ENCODE assay signal across 33 mouse cellular contexts in the genomic region with DNA sequence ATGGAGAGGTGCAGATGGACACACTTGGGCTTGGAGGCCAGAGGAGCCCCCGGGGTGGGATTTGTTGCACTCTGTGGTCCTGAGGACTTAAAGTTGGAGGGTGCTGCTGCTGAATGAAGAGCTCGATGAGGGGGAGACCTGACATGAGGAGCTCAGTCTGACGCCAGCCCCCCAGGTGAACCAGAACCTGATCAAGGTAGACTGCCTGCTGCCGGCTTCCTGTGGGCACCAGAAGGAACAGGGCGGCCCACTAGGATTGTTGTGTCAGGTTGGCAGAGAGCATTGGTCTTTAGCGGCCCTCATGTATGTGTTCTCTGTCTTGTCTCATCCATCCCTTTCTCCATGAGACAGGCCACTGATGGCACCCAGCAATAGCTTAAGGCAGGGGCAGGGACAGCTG. TPM values are rescaled to one million over a fixed set of nuclear protein-coding genes. Genes with fewer than 3 reads are reported as not detected.
DNase-seq lines count a peak whose midpoint lies in the region; ATAC-seq and TF ChIP-seq lines count a peak whose summit lies in the region.
"Had no signal": no experiment of that assay in that cellular context is flagged by ENCODE, and none has a peak within 500 bp of the region (broad histone marks: within the 10 kb centered on the region; RNA-seq: fewer than 3 reads in every experiment).

No protein-coding gene starts in this region.

- ATAC-seq in hindbrain, embryonic 14.5 days (ENCODE audit: low FRiP score), result no peak
- no peak for ATAC-seq in embryonic facial prominence, embryonic 12.5 days (ENCODE audit: insufficient number of reproducible peaks, insufficient read depth, low FRiP score, low TSS enrichment)
- ATAC-seq: CD4-positive, CD25-positive, alpha-beta regulatory T cell, adult 4 months; forebrain, embryonic 13.5 days; forebrain, postnatal 0 days; hindbrain, postnatal 0 days; inflammation-experienced regulatory T-cells, adult 6 months had no signal

- no peak overlapping the region for H3K4me2 ChIP-seq in hindbrain, embryonic 14.5 days (replicated peaks)
- H3K4me2 ChIP-seq in embryonic facial prominence, embryonic 12.5 days (replicated peaks), result no peak overlapping the region
- H3K4me2 ChIP-seq: heart, embryonic 13.5 days had no signal

- TF ChIP-seq POLR2A in spleen, adult 2 months (IDR thresholded peaks at IDR 0.05; ENCODE audit: low read depth, low read length), result no peak

- no peak overlapping the region for H3K27ac ChIP-seq in hindbrain, embryonic 10.5 days
- H3K27ac ChIP-seq in hindbrain, embryonic 14.5 days, result no peak overlapping the region
- H3K27ac ChIP-seq in spleen, adult 2 months (ENCODE audit: insufficient read depth, low read length), result peak overlapping the region; percentile 43
- H3K27ac ChIP-seq in embryonic facial prominence, embryonic 12.5 days, result no peak overlapping the region
- H3K27ac ChIP-seq: embryonic facial prominence, embryonic 13.5 days; forebrain, embryonic 13.5 days; gastrocnemius, adult 2 months; heart, adult 2 months; heart, embryonic 10.5 days; heart, embryonic 13.5 days; hindbrain, embryonic 13.5 days; hindbrain, postnatal 0 days had no signal

- no peaks in the 10 kb centered on the region for H3K27me3 ChIP-seq in hindbrain, embryonic 10.5 days (ENCODE audit: insufficient read depth, poor library complexity, severe bottlenecking)
- H3K27me3 ChIP-seq in hindbrain, embryonic 14.5 days (ENCODE audit: control insufficient read depth, insufficient read depth, low read length), result no peaks in the 10 kb centered on the region
- no peaks in the 10 kb centered on the region for H3K27me3 ChIP-seq in spleen, adult 2 months (ENCODE audit: control insufficient read depth, insufficient read depth, low read length)
- H3K27me3 ChIP-seq in embryonic facial prominence, embryonic 12.5 days, result no peaks in the 10 kb centered on the region
- H3K27me3 ChIP-seq: embryonic facial prominence, embryonic 13.5 days; forebrain, embryonic 13.5 days; hindbrain, embryonic 13.5 days had no signal

- no peak for TF ChIP-seq CTCF in spleen, adult 2 months (IDR thresholded peaks at IDR 0.05; ENCODE audit: extremely low read depth, insufficient read depth, insufficient read length, insufficient replicate concordance)

- DNase-seq in hindbrain, embryonic 10.5 days (ENCODE audit: low spot score), result no peak
- DNase-seq in hindbrain, embryonic 14.5 days (ENCODE audit: low spot score), result no peak
- DNase-seq in spleen, adult 2 months (ENCODE audit: low read depth in 1 of 2, low spot score in 2 of 2), result no peak
- DNase-seq in spleen, postnatal 14 days (ENCODE audit: low spot score in 2 of 2), result no peak
- DNase-seq in thymus, postnatal 25 days, result peak; percentile 44
- no peak for DNase-seq in cerebellum, adult 9-11 months
- DNase-seq in gastrocnemius, postnatal 25 days, result no peak
- DNase-seq: adrenal gland, adult 2 months; adrenal gland, postnatal 14 days; cerebellum, adult 11 months; cerebellum, adult 2 months; cerebellum, postnatal 10 days; cerebellum, postnatal 36 days; forebrain, postnatal 0 days; gastrocnemius, adult 2 months; gastrocnemius, postnatal 14 days; heart, adult 2 months had no signal

- peaks cover 53% of the 10 kb centered on the region for H3K36me3 ChIP-seq in hindbrain, embryonic 10.5 days
- peaks cover 45% of the 10 kb centered on the region for H3K36me3 ChIP-seq in hindbrain, embryonic 14.5 days (replicated peaks; ENCODE audit: control insufficient read depth, insufficient read depth)
- H3K36me3 ChIP-seq in spleen, adult 2 months (ENCODE audit: control insufficient read depth, insufficient read depth, low read length), result peaks cover 4% of the 10 kb centered on the region
- H3K36me3 ChIP-seq in embryonic facial prominence, embryonic 12.5 days, result peaks cover 40% of the 10 kb centered on the region

- H3K9me3 ChIP-seq in hindbrain, embryonic 10.5 days, result no peaks in the 10 kb centered on the region
- no peaks in the 10 kb centered on the region for H3K9me3 ChIP-seq in hindbrain, embryonic 14.5 days (ENCODE audit: control insufficient read depth, low read length)
- no peaks in the 10 kb centered on the region for H3K9me3 ChIP-seq in embryonic facial prominence, embryonic 12.5 days
- H3K9me3 ChIP-seq: embryonic facial prominence, embryonic 13.5 days; forebrain, embryonic 13.5 days; heart, embryonic 10.5 days; heart, embryonic 13.5 days; hindbrain, embryonic 13.5 days had no signal

- 98% methylated on average over 6 of the region's 6 CpGs for WGBS in hindbrain, embryonic 10.5 days
- WGBS in hindbrain, embryonic 14.5 days, result 95% methylated on average over 6 of the region's 6 CpGs
- WGBS in spleen, adult 2 months, result 91% methylated on average over 6 of the region's 6 CpGs
- 96% methylated on average over 6 of the region's 6 CpGs for WGBS in embryonic facial prominence, embryonic 12.5 days

- peaks cover 65% of the 10 kb centered on the region for H3K4me1 ChIP-seq in hindbrain, embryonic 10.5 days (replicated peaks)
- peaks cover 24% of the 10 kb centered on the region for H3K4me1 ChIP-seq in hindbrain, embryonic 14.5 days (replicated peaks; ENCODE audit: control insufficient read depth, insufficient read depth, low read length)
- H3K4me1 ChIP-seq in spleen, adult 2 months (ENCODE audit: control insufficient read depth, insufficient read depth, insufficient read length), result no peaks in the 10 kb centered on the region; the same call in 1 of the 2 replicates
- peaks cover 15% of the 10 kb centered on the region for H3K4me1 ChIP-seq in embryonic facial prominence, embryonic 12.5 days

- H3K9ac ChIP-seq in hindbrain, embryonic 14.5 days, result no peak overlapping the region
- peak overlapping the region; percentile 15; the same call in 1 of the 2 replicates for H3K9ac ChIP-seq in embryonic facial prominence, embryonic 12.5 days
- H3K9ac ChIP-seq: embryonic facial prominence, embryonic 13.5 days; forebrain, postnatal 0 days; heart, embryonic 13.5 days; hindbrain, embryonic 13.5 days had no signal

- peak overlapping the region; percentile 23; the same call in 1 of the 2 replicates for H3K4me3 ChIP-seq in hindbrain, embryonic 10.5 days
- no peak overlapping the region for H3K4me3 ChIP-seq in hindbrain, embryonic 14.5 days (replicated peaks; ENCODE audit: low read length)
- H3K4me3 ChIP-seq in spleen, adult 2 months (ENCODE audit: extremely low read depth, insufficient read depth, insufficient read length), result no peak overlapping the region
- no peak overlapping the region for H3K4me3 ChIP-seq in embryonic facial prominence, embryonic 12.5 days
- H3K4me3 ChIP-seq: embryonic facial prominence, embryonic 13.5 days; erythroblast, embryonic 14.5 days; gastrocnemius, adult 2 months; heart, adult 2 months; heart, embryonic 10.5 days; heart, embryonic 13.5 days; hindbrain, embryonic 13.5 days had no signal

RNA-seq across cellular contexts. Expression of a gene that starts 2.2 kb away (rescaled TPM):
- 228 and 253 TPM in 2 replicates for polyA plus RNA-seq in hindbrain, embryonic 10.5 days (2016; fragmentation: Nextera tagmentation; extraction: Ambion mirVana)
- polyA plus RNA-seq in hindbrain, embryonic 14.5 days (2014; fragmentation: Nextera tagmentation; extraction: Ambion mirVana), result 196 and 222 TPM in 2 replicates
- 42.8 and 48.3 TPM in 2 replicates for polyA plus RNA-seq in spleen, adult 2 months (2012; rRNA removed)
- 170 and 181 TPM in 2 replicates for polyA plus RNA-seq in embryonic facial prominence, embryonic 12.5 days (2016; fragmentation: Nextera tagmentation; extraction: Ambion mirVana)
- 10 to 100 TPM; 86.6 to 96.1 TPM for total RNA-seq in gastrocnemius, postnatal 25 days (2021)

RNA-seq across cellular contexts. Expression of a gene that starts 14.0 kb away (rescaled TPM):
- polyA plus RNA-seq in hindbrain, embryonic 10.5 days (2016; fragmentation: Nextera tagmentation; extraction: Ambion mirVana), result 878 and 961 TPM in 2 replicates
- 897 and 1,000 TPM in 2 replicates for polyA plus RNA-seq in hindbrain, embryonic 14.5 days (2014; fragmentation: Nextera tagmentation; extraction: Ambion mirVana)
- 34.5 and 40.4 TPM in 2 replicates for polyA plus RNA-seq in spleen, adult 2 months (2012; rRNA removed)
- polyA plus RNA-seq in embryonic facial prominence, embryonic 12.5 days (2016; fragmentation: Nextera tagmentation; extraction: Ambion mirVana), result 867 and 893 TPM in 2 replicates
- 100 to 1,000 TPM; 909 to 922 TPM for total RNA-seq in gastrocnemius, postnatal 25 days (2021)

RNA-seq across cellular contexts. Expression of a gene that starts 14.2 kb away (rescaled TPM):
- 15.0 and 20.1 TPM in 2 replicates for polyA plus RNA-seq in hindbrain, embryonic 10.5 days (2016; fragmentation: Nextera tagmentation; extraction: Ambion mirVana)
- 31.3 and 32.3 TPM in 2 replicates for polyA plus RNA-seq in hindbrain, embryonic 14.5 days (2014; fragmentation: Nextera tagmentation; extraction: Ambion mirVana)
- polyA plus RNA-seq in spleen, adult 2 months (2012; rRNA removed), result 21.8 and 24.5 TPM in 2 replicates
- polyA plus RNA-seq in embryonic facial prominence, embryonic 12.5 days (2016; fragmentation: Nextera tagmentation; extraction: Ambion mirVana), result 24.5 and 26.1 TPM in 2 replicates
- total RNA-seq in gastrocnemius, postnatal 25 days (2021), result 10 to 100 TPM; 13.4 to 14.4 TPM

RNA-seq across cellular contexts. Expression of a gene that starts 24.0 kb away (rescaled TPM):
- 16.1 and 21.4 TPM in 2 replicates for polyA plus RNA-seq in hindbrain, embryonic 10.5 days (2016; fragmentation: Nextera tagmentation; extraction: Ambion mirVana)
- polyA plus RNA-seq in hindbrain, embryonic 14.5 days (2014; fragmentation: Nextera tagmentation; extraction: Ambion mirVana), result 25.7 and 28.5 TPM in 2 replicates
- polyA plus RNA-seq in spleen, adult 2 months (2012; rRNA removed), result 7.0 and 8.4 TPM in 2 replicates
- 19.7 and 20.6 TPM in 2 replicates for polyA plus RNA-seq in embryonic facial prominence, embryonic 12.5 days (2016; fragmentation: Nextera tagmentation; extraction: Ambion mirVana)
- total RNA-seq in gastrocnemius, postnatal 25 days (2021), result 1 to 10 TPM; 3.1 to 4.0 TPM
- polyA plus RNA-seq: CD4-positive, CD25-positive, alpha-beta regulatory T cell, adult 4 months; inflammation-experienced regulatory T-cells, adult 6 months had no signal

RNA-seq across cellular contexts. Expression of a gene that starts 34.6 kb away (rescaled TPM):
- 0.08 and 0.16 TPM in 2 replicates for polyA plus RNA-seq in hindbrain, embryonic 10.5 days (2016; fragmentation: Nextera tagmentation; extraction: Ambion mirVana)
- polyA plus RNA-seq in hindbrain, embryonic 14.5 days (2014; fragmentation: Nextera tagmentation; extraction: Ambion mirVana), result not detected in 2 replicates
- polyA plus RNA-seq in spleen, adult 2 months (2012; rRNA removed), result not detected in 2 replicates
- polyA plus RNA-seq in embryonic facial prominence, embryonic 12.5 days (2016; fragmentation: Nextera tagmentation; extraction: Ambion mirVana), result not detected in 2 replicates
- not detected for total RNA-seq in gastrocnemius, postnatal 25 days (2021)
- total RNA-seq: adrenal gland, postnatal 14 days; adrenal gland, postnatal 4 days; forebrain, postnatal 0 days; gastrocnemius, adult 2 months; gastrocnemius, postnatal 14 days; heart, postnatal 25 days; hematopoietic stem cell, adult 5-6 weeks; hindbrain, postnatal 0 days; MEL had no signal
- polyA plus RNA-seq: C2C12; CD4-positive, CD25-positive, alpha-beta regulatory T cell, adult 4 months; cortical plate, adult 2 months; erythroblast, embryonic 14.5 days; forebrain, embryonic 13.5 days; forebrain, postnatal 0 days; hindbrain, embryonic 13.5 days; inflammation-experienced regulatory T-cells, adult 6 months had no signal

Comparison
In these comparisons a context has a peak if more than half of its experiments do, and no peak if none do; other contexts are left out.
1. RNA of a gene that starts 14.0 kb away (polyA plus RNA-seq): 897 to 1,000 TPM in hindbrain, embryonic 14.5 days, 878 to 961 TPM in hindbrain, embryonic 10.5 days and 867 to 893 TPM in embryonic facial prominence, embryonic 12.5 days; 34.5 to 40.4 TPM in spleen, adult 2 months; every median in the first group is over 10 times any median in the second.